Mouse (Mus musculus) midbrain, embryonic 10.5 days (tissue): ENCODE results near the gene Gm6169. TPM values are rescaled to one million over a fixed set of nuclear protein-coding genes. Genes with fewer than 3 reads are reported as not detected.

ENCODE experiments used
- DNase-seq: peaks from one replicate; pipeline ENCODE4 v3.0.0-alpha.2; 2017; ENCODE audit warnings: low spot score
- H3K27ac ChIP-seq: fragments of 300-500 bp; sonication (generic); replicated peaks from 2 replicates; pipeline ENCODE4 v1.5.1; 2016; ENCODE audit warnings: mild to moderate bottlenecking
- H3K27me3 ChIP-seq: fragments of 300-500 bp; sonication (generic); 2 replicates; pipeline ENCODE4 v1.6.1; 2016; ENCODE audit warnings: low read depth, mild to moderate bottlenecking; ENCODE audit not compliant: poor library complexity, severe bottlenecking
- H3K36me3 ChIP-seq: fragments of 300-500 bp; sonication (generic); 2 replicates; pipeline ENCODE4 v1.6.1; 2016; ENCODE audit warnings: mild to moderate bottlenecking, moderate library complexity
- H3K4me1 ChIP-seq: fragments of 300-500 bp; sonication (generic); 2 replicates; pipeline ENCODE4 v1.6.1; 2016
- H3K4me3 ChIP-seq: fragments of 300-500 bp; sonication (generic); 2 replicates; pipeline ENCODE4 v1.5.1; 2016; ENCODE audit warnings: mild to moderate bottlenecking, moderate library complexity
- H3K9me3 ChIP-seq: fragments of 300-500 bp; sonication (generic); replicated peaks from 2 replicates; pipeline ENCODE4 v1.6.1; 2016; ENCODE audit warnings: mild to moderate bottlenecking
- WGBS: fragments of 180-500 bp; shearing (Covaris S2); methylation state at CpG from one replicate; pipeline ENCODE4 v1.1.7; 2016; 5-methylcytosine and 5-hydroxymethylcytosine counted together
- polyA plus RNA-seq: library from polyadenylated mRNA; unstranded; fragments of >200 nt; fragmentation: Nextera tagmentation; extraction: Ambion mirVana; gene quantifications from 2 replicates; pipeline ENCODE4 v1.2.1, GENCODE M21; 2016

Gm6169 gene
- polyA plus RNA-seq, 1 experiment from 2014 or later: 1.8 TPM

DNA sequence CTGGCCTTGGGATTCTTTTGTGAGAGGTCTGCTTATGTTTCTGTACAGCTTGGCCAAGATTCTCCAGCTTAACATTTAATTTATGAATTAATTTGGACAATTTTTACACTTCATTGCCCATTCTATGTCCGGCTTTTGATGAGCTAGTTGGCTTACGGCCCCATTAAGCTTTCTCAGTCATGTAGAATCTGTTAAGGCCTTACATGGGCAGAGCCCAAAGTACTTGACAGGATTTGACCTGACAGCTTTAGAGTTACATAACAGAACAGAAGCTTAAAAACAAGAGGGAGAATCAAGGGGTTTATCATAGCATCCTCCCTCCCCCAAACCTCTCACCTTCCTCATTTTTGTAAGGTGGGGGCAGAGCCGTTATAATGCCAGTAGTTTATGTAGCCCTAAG is 10.9 kb downstream of the Gm6169 start:
- Histone ChIP-seq H3K4me1 (peaks cover 30% of the 10 kb centered on the region), H3K9me3 (no peaks in the 10 kb centered on the region), H3K27me3 (no peaks in the 10 kb centered on the region), H3K36me3 (0 out of 2 replicates have a peak, but pooled peaks cover 2% of the 10 kb centered on the region), H3K27ac (no peak overlapping the region), H3K4me3 (no peak overlapping the region)
- 57% methylated on average over 3 of the region's 3 CpGs for WGBS
- DNase-seq: no peak

- no peak for DNase-seq
- no peak overlapping the region for H3K27ac ChIP-seq
- H3K9me3 ChIP-seq: no peaks in the 10 kb centered on the region
- 92% methylated on average over 6 of the region's 6 CpGs for WGBS
- no peak overlapping the region for H3K4me3 ChIP-seq
- no peaks in the 10 kb centered on the region for H3K36me3 ChIP-seq
- no peaks in the 10 kb centered on the region for H3K27me3 ChIP-seq
- H3K4me1 ChIP-seq: peaks cover 30% of the 10 kb centered on the region
These were observed 11.6 kb downstream of the Gm6169 start for GRCm38 (mm10) chr13:97087421-97087820.

DNA sequence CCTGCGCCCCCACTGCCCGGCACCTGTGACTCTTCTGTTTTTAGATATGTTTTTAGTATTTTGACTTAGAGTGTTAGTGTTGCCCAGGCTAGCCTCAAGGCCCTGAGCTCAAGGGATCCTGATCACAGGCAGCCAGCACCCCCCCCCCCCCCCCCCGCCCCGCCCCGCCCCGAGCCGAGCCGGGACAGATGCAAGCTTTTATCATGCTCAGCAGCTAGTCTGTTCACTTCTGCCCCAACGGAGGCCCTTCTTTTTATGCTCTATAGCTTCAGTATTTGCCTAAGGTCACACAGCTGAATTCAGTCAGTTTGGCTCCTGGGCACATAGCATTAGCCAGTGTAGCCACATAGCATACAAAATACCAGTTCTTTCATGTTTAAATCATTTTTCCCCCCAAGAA is 12.7 kb downstream of the Gm6169 start:
- Histone ChIP-seq H3K4me3 (no peak overlapping the region), H3K36me3 (no peaks in the 10 kb centered on the region), H3K27ac (no peak overlapping the region), H3K9me3 (no peaks in the 10 kb centered on the region), H3K27me3 (no peaks in the 10 kb centered on the region), H3K4me1 (peaks cover 30% of the 10 kb centered on the region)
- no peak for DNase-seq
- 69% methylated on average over 9 of the region's 9 CpGs for WGBS

- Histone ChIP-seq H3K27me3 (no peaks in the 10 kb centered on the region), H3K4me1 (peaks cover 16% of the 10 kb centered on the region), H3K9me3 (no peaks in the 10 kb centered on the region), H3K27ac (no peak overlapping the region), H3K4me3 (no peak overlapping the region), H3K36me3 (no peaks in the 10 kb centered on the region)
- WGBS: 91% methylated on average over 7 of the region's 7 CpGs
- no peak for DNase-seq
These were observed 16.6 kb downstream of the Gm6169 start for GRCm38 (mm10) chr13:97082432-97082831.

DNA sequence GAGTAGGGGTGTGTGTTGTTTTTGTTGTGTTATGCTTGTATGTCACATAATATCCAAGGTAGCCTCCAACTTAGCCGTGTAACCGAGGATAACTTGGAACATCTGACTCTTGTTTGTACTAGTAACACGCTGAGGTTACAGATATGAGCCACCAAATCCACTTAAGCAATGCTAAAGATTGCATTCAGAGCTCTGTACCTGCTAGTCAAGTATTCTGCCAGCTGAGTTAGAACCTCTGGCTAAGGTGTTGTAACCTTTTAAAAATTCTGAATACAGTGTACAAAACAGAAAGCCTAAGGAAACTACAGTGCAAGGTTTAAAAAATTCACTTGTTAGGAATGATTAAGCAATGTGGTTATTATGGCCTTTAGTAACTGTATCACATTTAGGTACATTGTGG is 18.4 kb downstream of the Gm6169 start:
- Histone ChIP-seq H3K27ac (no peak overlapping the region), H3K36me3 (no peaks in the 10 kb centered on the region), H3K4me1 (peaks cover 7% of the 10 kb centered on the region), H3K4me3 (no peak overlapping the region), H3K9me3 (no peaks in the 10 kb centered on the region), H3K27me3 (no peaks in the 10 kb centered on the region)
- 89% methylated on average over 3 of the region's 3 CpGs for WGBS
- no peak for DNase-seq

GRCm38 (mm10) chr13:97080201-97080600 is 18.8 kb downstream of the Gm6169 start:
- no peak for DNase-seq
- H3K27ac ChIP-seq: no peak overlapping the region
- no peak overlapping the region for H3K4me3 ChIP-seq
- WGBS: 84% methylated on average over 2 of the region's 2 CpGs
- H3K4me1 ChIP-seq: peaks cover 7% of the 10 kb centered on the region
- no peaks in the 10 kb centered on the region for H3K36me3 ChIP-seq
- no peaks in the 10 kb centered on the region for H3K9me3 ChIP-seq
- H3K27me3 ChIP-seq: no peaks in the 10 kb centered on the region

GRCm38 (mm10) chr13:97077556-97077955 is 21.5 kb downstream of the Gm6169 start:
- peaks cover 7% of the 10 kb centered on the region for H3K4me1 ChIP-seq
- no peaks in the 10 kb centered on the region for H3K9me3 ChIP-seq
- no peak for DNase-seq
- peaks cover 7% of the 10 kb centered on the region for H3K27me3 ChIP-seq
- H3K36me3 ChIP-seq: no peaks in the 10 kb centered on the region
- no peak overlapping the region for H3K4me3 ChIP-seq
- no peak overlapping the region for H3K27ac ChIP-seq
- WGBS: 91% methylated on average over 2 of the region's 2 CpGs

DNA sequence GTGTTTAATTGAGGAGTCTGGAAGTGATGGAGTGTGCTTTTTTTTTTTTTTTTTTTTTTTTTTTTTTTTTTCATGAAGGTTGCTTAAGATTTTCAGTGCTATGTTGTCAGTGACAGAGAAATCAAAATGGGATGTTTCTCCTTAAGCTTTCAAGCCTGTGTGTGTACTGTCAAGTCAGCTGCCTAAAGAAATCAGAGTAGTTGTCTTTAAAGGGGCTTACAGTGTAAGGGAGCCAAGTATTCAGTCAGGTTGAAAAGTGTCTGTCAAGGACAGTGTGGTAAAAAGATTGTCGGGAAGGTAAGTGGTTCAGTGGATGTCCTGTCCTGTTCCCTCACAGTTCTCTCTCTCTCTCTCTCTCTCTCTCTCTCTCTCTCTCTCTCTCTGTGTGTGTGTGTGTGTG is 25.5 kb downstream of the Gm6169 start:
- H3K4me1 ChIP-seq: peaks cover 21% of the 10 kb centered on the region
- WGBS: 71% methylated on average over 1 of the region's 1 CpGs
- no peak overlapping the region for H3K4me3 ChIP-seq
- H3K36me3 ChIP-seq: no peaks in the 10 kb centered on the region
- H3K27me3 ChIP-seq: peaks cover 29% of the 10 kb centered on the region
- H3K27ac ChIP-seq: no peak overlapping the region
- H3K9me3 ChIP-seq: no peaks in the 10 kb centered on the region
- DNase-seq: no peak

GRCm38 (mm10) chr13:97071626-97072241 is 27.3 kb downstream of the Gm6169 start:
- Histone ChIP-seq H3K27ac (peak overlapping the region; percentile 93), H3K9me3 (no peaks in the 10 kb centered on the region), H3K4me1 (peaks cover 37% of the 10 kb centered on the region), H3K36me3 (no peaks in the 10 kb centered on the region), H3K4me3 (peak overlapping the region; percentile 89), H3K27me3 (peaks cover 42% of the 10 kb centered on the region)
- no peak for DNase-seq
- WGBS: 2% methylated on average over 65 of the region's 76 CpGs

DNA sequence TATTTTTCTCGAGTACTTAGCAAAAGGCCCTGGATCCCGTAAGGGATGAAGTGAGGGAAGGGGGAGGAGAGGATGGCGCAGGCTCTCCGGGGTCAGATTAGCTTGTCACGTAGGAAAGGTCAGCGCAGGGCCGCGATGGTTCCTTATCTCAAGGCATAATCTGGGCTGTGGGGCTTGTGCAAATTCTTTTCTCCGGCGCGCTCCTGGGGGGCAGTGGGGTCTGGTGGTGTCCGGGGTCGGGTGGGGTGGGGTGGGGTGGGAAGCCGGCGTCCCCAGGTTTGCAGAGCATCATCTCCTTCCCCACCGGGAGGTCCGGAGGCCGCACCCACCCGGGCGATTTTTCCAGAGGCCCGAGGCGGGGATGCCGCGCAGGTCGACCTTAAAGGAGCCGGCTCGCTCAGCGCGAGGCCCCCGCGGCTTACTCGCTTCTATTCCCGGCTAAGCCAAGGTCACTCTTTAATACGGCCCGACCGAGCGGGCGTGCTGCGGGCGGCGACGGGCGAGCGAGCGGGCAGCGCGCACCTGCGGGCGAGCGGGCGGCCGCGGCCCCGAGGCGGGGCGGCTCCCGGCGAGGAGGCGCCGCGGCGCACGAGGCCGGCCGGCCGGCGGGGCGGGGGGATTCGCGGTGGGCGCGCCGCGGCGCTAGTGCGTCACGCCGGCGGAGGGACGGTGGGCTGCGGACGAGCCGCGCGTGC is 28.0 kb downstream of the Gm6169 start:
- peaks cover 42% of the 10 kb centered on the region for H3K4me1 ChIP-seq
- H3K27me3 ChIP-seq: peaks cover 46% of the 10 kb centered on the region
- WGBS: 5% methylated on average over 85 of the region's 85 CpGs
- H3K36me3 ChIP-seq: no peaks in the 10 kb centered on the region
- peak; percentile 70 for DNase-seq
- no peaks in the 10 kb centered on the region for H3K9me3 ChIP-seq
- H3K4me3 ChIP-seq: peak overlapping the region; percentile 89
- H3K27ac ChIP-seq: peak overlapping the region; percentile 93

DNA sequence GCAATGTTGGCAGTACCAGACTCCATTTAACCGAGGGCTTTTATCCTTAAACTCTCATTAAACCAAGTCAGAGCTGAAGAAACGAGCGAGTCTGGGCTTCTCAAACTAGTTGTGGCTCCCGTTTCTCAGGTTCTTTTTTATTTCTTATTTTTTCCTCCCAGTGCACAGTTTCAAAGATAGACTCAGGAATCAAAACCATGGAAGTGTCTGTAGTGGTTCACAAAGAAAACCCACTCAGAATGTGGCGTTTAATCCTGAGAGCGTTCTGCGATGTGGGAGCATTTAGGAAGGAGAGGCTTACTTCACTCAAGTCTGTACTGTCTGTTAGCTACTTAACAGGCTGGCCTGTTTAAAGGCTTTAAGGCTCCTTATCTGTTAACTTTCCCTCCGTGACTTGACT is 30.9 kb downstream of the Gm6169 start:
- peaks cover 58% of the 10 kb centered on the region for H3K27me3 ChIP-seq
- DNase-seq: no peak
- peaks cover 52% of the 10 kb centered on the region for H3K4me1 ChIP-seq
- 23% methylated on average over 8 of the region's 8 CpGs for WGBS
- no peaks in the 10 kb centered on the region for H3K9me3 ChIP-seq
- peak overlapping the region; percentile 76 for H3K27ac ChIP-seq
- no peaks in the 10 kb centered on the region for H3K36me3 ChIP-seq
- no peak overlapping the region for H3K4me3 ChIP-seq

DNA sequence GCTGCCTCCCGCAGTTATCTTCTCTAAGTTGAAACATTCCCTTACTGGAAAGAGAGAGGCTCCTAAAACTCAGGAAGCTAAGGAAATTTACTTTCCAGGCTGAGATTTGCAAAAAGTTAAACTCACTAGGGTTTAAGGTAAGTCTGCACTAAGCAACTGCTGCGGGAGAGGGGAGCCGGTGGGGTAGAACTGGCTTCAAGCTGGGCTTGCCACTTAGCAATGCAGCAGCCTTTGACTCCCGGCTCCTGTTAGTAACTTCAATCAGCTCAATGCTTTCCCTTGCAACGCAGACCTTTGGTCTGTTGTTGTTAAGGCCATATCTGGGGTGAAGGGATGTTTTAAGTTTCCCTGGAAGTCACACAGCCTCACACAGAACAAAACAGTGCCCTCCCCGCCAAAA is 31.3 kb downstream of the Gm6169 start:
- H3K9me3 ChIP-seq: no peaks in the 10 kb centered on the region
- peak; percentile 30 for DNase-seq
- no peaks in the 10 kb centered on the region for H3K36me3 ChIP-seq
- WGBS: 2% methylated on average over 6 of the region's 6 CpGs
- H3K27me3 ChIP-seq: peaks cover 53% of the 10 kb centered on the region
- peaks cover 47% of the 10 kb centered on the region for H3K4me1 ChIP-seq
- H3K27ac ChIP-seq: peak overlapping the region; percentile 76
- H3K4me3 ChIP-seq: peak overlapping the region; percentile 23; the same call in 1 of the 2 replicates
